Mouse (Mus musculus) hindbrain, postnatal 0 days (tissue): ENCODE data around the gene Zbtb5. TPM values are rescaled to one million over a fixed set of nuclear protein-coding genes. Genes with fewer than 3 reads are reported as not detected.
A peak's percentile ranks its signal among the peaks of the same experiment; 100 is the strongest.
"Not testable (repeated sequence)": the region's sequence is repeated elsewhere in the genome, so short reads cannot be mapped to it uniquely, and the experiment has no call there.

ENCODE experiments used
- ATAC-seq: fragments of 200-750 bp; cut with Nextera tagmentation; 2 replicates; pipeline ENCODE4 v1.8.0; 2017; ENCODE audit warnings: mild to moderate bottlenecking, moderate TSS enrichment, moderate library complexity
- DNase-seq: peaks from one replicate; pipeline ENCODE4 v3.0.0-alpha.2; 2015; ENCODE audit warnings: low spot score
- H3K27ac ChIP-seq: fragments of 300-500 bp; sonication (generic); 2 replicates; pipeline ENCODE4 v1.5.1; 2014; ENCODE audit warnings: mild to moderate bottlenecking
- H3K27me3 ChIP-seq: fragments of 300-500 bp; sonication (generic); 2 replicates; pipeline ENCODE4 v1.6.1; 2014; ENCODE audit warnings: low read length, mixed read lengths; ENCODE audit not compliant: insufficient read depth
- H3K36me3 ChIP-seq: fragments of 300-500 bp; sonication (generic); 2 replicates; pipeline ENCODE4 v1.6.1; 2014; ENCODE audit warnings: low read length, mixed read lengths; ENCODE audit not compliant: insufficient read depth
- H3K4me1 ChIP-seq: fragments of 300-500 bp; sonication (generic); 2 replicates; pipeline ENCODE4 v1.6.1; 2014; ENCODE audit warnings: antibody characterized with exemption, low read length, mixed read lengths; ENCODE audit not compliant: insufficient read depth
- H3K4me2 ChIP-seq: fragments of 300-500 bp; sonication (generic); 2 replicates; pipeline ENCODE4 v1.6.1; 2014; ENCODE audit warnings: low read depth, mild to moderate bottlenecking, low read length, moderate library complexity, mixed read lengths
- H3K4me3 ChIP-seq: fragments of 300-500 bp; sonication (generic); 2 replicates; pipeline ENCODE4 v1.5.1; 2014; ENCODE audit warnings: low read length
- H3K9ac ChIP-seq: fragments of 300-500 bp; sonication (generic); replicated peaks from 2 replicates; pipeline ENCODE4 v1.6.1; 2014; ENCODE audit warnings: mild to moderate bottlenecking, low read length, moderate library complexity, mixed read lengths
- H3K9me3 ChIP-seq: fragments of 300-500 bp; sonication (generic); 2 replicates; pipeline ENCODE4 v1.6.1; 2016; ENCODE audit warnings: low read length, mixed read lengths
- CTCF ChIP-seq: IDR thresholded peaks from 2 replicates; pipeline ENCODE4 v1.5.1; 2016; ENCODE audit warnings: antibody characterized with exemption, control low read depth, low read depth
- WGBS: fragments of 180-500 bp; shearing (Covaris S2); extraction: QIAGEN DNeasy Blood & Tissue Kit; methylation state at CpG from one replicate; pipeline ENCODE4 v1.1.7; 2014; 5-methylcytosine and 5-hydroxymethylcytosine counted together
- polyA plus RNA-seq: library from polyadenylated mRNA; unstranded; fragments of >200 nt; fragmentation: Nextera tagmentation; extraction: Ambion mirVana; gene quantifications from 2 replicates; pipeline ENCODE4 v1.2.1, GENCODE M21; 2015
- total RNA-seq: library from RNA; depleted of rRNA; stranded (reverse); fragments of >200 nt; gene quantifications from 2 replicates; pipeline ENCODE4 v1.2.3, GENCODE M21; 2014

The Zbtb5 gene
- total and polyA plus RNA-seq, 2 experiments from 2014 or later, result 29.5 to 42.1 TPM

DNA sequence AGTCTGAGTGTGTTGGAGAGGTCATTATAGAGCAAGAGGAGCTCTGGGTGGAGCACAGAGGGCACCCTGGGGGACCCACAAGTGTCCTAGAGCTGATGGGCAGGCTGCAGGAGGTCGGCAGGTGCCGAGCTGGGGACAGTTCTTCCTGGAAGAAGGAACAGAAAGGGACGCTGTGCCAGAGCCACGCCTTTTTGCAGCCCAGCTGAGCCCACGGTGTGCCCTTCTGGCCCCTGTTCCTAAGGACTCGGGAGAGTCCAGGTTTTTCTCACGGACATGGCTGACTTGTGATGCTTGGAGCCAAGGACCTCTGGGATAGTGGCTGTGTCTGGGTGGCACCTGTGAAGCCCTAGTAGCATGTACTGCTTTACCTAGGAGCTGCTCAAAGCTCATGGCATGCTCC, 28.6 kb upstream of the Zbtb5 start:
- TF ChIP-seq CTCF, result no peak
- no peak for DNase-seq

DNA sequence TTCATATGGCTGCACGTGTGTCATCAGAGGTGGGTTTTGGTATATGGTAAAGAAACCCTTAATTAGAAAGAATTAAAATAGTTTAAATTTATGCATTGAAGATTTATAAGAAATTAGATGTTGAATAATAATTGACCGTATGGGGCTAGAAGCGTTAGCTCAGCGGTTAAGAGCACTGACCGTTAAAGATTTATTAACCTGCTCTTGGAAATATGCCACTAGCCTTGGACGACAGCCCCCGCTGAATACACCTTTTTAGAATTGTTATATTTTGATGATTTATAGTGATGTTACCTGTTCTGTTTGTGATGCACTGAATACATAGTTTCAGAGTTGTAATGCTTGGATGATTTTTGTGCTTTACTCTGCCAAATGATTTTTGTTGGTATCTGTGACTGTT, 27.3 kb upstream of the Zbtb5 start:
- H3K9ac ChIP-seq, H3K27me3 ChIP-seq, H3K9me3 ChIP-seq, H3K4me3 ChIP-seq, H3K4me1 ChIP-seq, H3K27ac ChIP-seq, H3K4me2 ChIP-seq, ATAC-seq, DNase-seq: not testable (repeated sequence)
- WGBS, result 92% methylated on average over 7 of the region's 7 CpGs
- H3K36me3 ChIP-seq, result peaks cover 54% of the 10 kb centered on the region; the same call in 1 of the 2 replicates

More for the DNA sequence above, 28.6 kb upstream of the Zbtb5 start:
- Histone ChIP-seq H3K4me2 (no peak overlapping the region), H3K9ac (no peak overlapping the region), H3K27ac (no peak overlapping the region), H3K4me3 (no peak overlapping the region), H3K9me3 (no peaks in the 10 kb centered on the region), H3K4me1 (no peaks in the 10 kb centered on the region), H3K36me3 (peaks cover 51% of the 10 kb centered on the region; the same call in 1 of the 2 replicates), H3K27me3 (no peaks in the 10 kb centered on the region)
- ATAC-seq, result no peak
- 72% methylated on average over 7 of the region's 7 CpGs for WGBS

DNA sequence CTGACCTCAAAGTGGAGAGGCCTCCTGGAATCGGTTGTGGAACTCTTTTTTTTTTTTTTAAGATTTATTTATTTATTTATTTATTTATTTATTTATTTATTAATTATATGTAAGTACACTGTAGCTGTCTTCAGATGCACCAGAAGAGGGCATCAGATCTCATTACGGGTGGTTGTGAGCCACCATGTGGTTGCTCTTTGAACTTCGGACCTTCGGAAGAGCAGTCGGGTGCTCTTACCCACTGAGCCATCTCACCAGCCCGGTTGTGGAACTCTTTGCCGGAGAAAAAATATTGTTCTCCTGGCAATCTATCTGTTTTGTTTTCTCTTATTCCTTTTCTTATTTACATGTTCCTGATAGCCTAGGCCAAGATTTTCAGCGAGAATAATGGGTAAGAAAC, 26.7 kb upstream of the Zbtb5 start:
- not testable (repeated sequence) for H3K27ac ChIP-seq, H3K27me3 ChIP-seq, H3K9me3 ChIP-seq, H3K9ac ChIP-seq, ATAC-seq, H3K4me1 ChIP-seq, H3K4me3 ChIP-seq, H3K4me2 ChIP-seq
- peak; percentile 26 for TF ChIP-seq CTCF
- peaks cover 59% of the 10 kb centered on the region; the same call in 1 of the 2 replicates for H3K36me3 ChIP-seq
- DNase-seq, result peak; percentile 23
- 58% methylated on average over 8 of the region's 8 CpGs for WGBS

DNA sequence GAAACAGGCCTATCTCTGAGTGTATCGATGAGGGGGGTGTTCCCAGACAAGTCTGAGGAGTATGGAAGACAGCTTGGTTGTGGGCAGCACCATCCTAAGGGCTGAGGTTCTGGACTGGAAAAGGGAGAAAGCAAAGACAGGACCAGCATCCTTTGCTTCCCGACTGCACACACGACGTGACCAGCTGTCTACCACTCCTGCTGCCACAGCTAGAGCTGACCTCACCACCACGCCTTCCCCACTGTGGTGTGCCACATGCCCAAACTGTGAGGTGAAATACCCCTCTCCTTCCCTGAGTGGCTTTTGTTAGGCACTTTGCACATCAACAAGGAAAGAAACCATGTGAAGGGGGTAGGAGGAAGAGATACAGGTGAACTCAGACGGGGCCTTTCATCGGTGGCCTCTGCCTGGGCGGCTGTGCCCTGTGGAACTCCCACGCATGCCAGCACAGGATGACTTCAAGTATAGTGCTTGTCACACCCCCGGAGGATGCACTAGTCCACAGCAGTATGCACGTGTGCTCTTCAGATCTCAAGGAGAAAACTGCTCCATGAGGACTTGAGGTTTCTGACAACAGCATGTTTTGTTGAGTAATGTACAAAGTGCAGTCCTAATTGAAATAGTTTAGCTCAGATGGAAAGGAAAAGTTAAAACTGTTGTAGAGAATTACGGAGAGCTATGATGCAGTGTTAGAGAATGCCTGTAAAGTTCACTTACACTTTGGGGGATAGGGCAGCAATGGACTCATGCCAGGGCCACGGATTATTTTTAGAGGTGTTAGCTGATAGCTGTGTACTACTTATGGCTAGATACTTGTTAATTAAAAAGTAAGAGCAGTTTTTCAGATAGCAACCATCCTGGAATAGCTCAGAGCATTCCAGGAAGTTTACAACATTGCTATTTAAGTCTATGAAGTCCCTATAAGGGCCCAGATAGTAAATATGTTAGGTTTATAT, 25.5 kb upstream of the Zbtb5 start:
- Histone ChIP-seq H3K27ac (no peak overlapping the region), H3K4me1 (no peaks in the 10 kb centered on the region), H3K4me3 (no peak overlapping the region), H3K36me3 (peaks cover 65% of the 10 kb centered on the region), H3K9ac (no peak overlapping the region), H3K9me3 (no peaks in the 10 kb centered on the region), H3K4me2 (no peak overlapping the region), H3K27me3 (no peaks in the 10 kb centered on the region)
- no peak for TF ChIP-seq CTCF
- no peak for ATAC-seq
- WGBS, result 91% methylated on average over 13 of the region's 13 CpGs
- no peak for DNase-seq

DNA sequence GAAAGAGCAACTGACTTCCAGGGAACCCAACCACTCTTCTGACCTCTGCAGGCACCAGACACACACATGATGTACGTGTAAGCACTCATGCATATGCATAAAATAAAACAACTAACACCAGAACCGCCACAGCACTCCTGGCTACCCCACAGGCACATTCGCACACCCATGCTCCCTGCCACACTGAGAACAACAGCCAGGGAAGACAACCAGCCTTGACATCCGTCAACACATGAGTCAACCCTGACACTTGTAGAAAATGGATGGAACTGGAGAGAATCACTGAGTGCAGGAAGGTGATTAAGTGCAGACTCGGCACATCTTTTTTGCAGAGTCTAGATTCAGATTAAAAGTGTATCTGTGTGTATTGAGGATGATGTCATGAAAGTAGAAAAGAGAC, 24.4 kb upstream of the Zbtb5 start:
- TF ChIP-seq CTCF, result no peak
- Histone ChIP-seq H3K9me3 (no peaks in the 10 kb centered on the region), H3K4me1 (no peaks in the 10 kb centered on the region), H3K36me3 (peaks cover 72% of the 10 kb centered on the region), H3K4me3 (no peak overlapping the region), H3K9ac (no peak overlapping the region), H3K27me3 (no peaks in the 10 kb centered on the region), H3K27ac (no peak overlapping the region), H3K4me2 (no peak overlapping the region)
- WGBS, result 72% methylated on average over 5 of the region's 5 CpGs
- no peak for ATAC-seq
- no peak for DNase-seq

DNA sequence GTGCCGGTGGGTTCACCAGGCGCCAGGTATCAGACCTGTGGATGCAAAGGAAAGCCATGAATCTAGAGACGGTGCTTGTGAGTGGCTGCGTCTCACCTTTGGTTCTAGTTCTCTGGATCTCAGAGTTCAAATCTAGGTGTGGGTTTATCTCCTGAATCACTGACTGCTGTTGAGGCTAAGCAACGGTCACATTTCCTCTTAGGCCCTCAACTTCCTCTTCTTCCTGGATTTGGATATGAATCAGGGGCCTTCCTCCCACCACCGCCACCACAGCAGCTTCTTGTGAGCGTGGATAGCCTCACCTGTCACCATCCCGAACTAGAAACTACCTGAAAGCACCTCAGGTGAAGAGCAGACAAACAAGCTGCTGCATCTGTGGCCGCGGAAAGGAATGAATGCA, 23.8 kb upstream of the Zbtb5 start:
- ATAC-seq (no peak), DNase-seq (no peak)
- H3K9ac ChIP-seq, result no peak overlapping the region
- H3K36me3 ChIP-seq, result peaks cover 68% of the 10 kb centered on the region
- H3K27me3 ChIP-seq, result no peaks in the 10 kb centered on the region
- no peak for TF ChIP-seq CTCF
- no peaks in the 10 kb centered on the region for H3K4me1 ChIP-seq
- no peak overlapping the region for H3K4me2 ChIP-seq
- no peaks in the 10 kb centered on the region for H3K9me3 ChIP-seq
- 92% methylated on average over 10 of the region's 10 CpGs for WGBS
- H3K4me3 ChIP-seq, result no peak overlapping the region
- no peak overlapping the region for H3K27ac ChIP-seq
